Mouse (Mus musculus) MEL (cell line): Measurements from ENCODE around the gene Grik1. TPM values are rescaled to one million over a fixed set of nuclear protein-coding genes. Genes with fewer than 3 reads are reported as not detected.

Source experiments
- DNase-seq: peaks from one replicate; pipeline ENCODE4 v3.0.0; 2011; ENCODE audit warnings: low read depth, low spot score
- H3K27ac ChIP-seq: 2 replicates; pipeline ENCODE4 v1.5.1; 2012; ENCODE audit warnings: low read depth, mild to moderate bottlenecking, control low read depth, low read length, moderate library complexity; ENCODE audit not compliant: control insufficient read depth
- H3K27me3 ChIP-seq, 2 experiments: fragments of 150-350 bp in 1 of 2; sonication (generic) in 1 of 2; 2 replicates each; pipeline ENCODE4 v1.6.1; 2012; ENCODE audit warnings: low read length in 2 of 2, mild to moderate bottlenecking in 2 of 2, improper control_type of control experiment in 1 of 2, moderate library complexity in 1 of 2; ENCODE audit not compliant: insufficient read depth in 2 of 2, control insufficient read depth in 1 of 2
- H3K36me3 ChIP-seq, 2 experiments: 2 replicates each; pipeline ENCODE4 v1.6.1; 2012 to 2014; ENCODE audit warnings: low read length in 2 of 2, improper control_type of control experiment in 1 of 2, inconsistent platforms in 1 of 2, mild to moderate bottlenecking in 1 of 2; ENCODE audit not compliant: insufficient read depth in 2 of 2, control insufficient read depth in 1 of 2
- H3K4me1 ChIP-seq, 2 experiments: fragments of 150-350 bp in 1 of 2; sonication (generic) in 1 of 2; 2 replicates each; pipeline ENCODE4 v1.6.1; 2012; ENCODE audit warnings: low read length in 2 of 2, improper control_type of control experiment in 1 of 2, mild to moderate bottlenecking in 1 of 2; ENCODE audit not compliant: insufficient read depth in 2 of 2, control insufficient read depth in 1 of 2
- H3K4me3 ChIP-seq, 2 experiments: fragments of 150-350 bp in 1 of 2; sonication (generic) in 1 of 2; 2 replicates each; pipeline ENCODE4 v1.5.1; 2012; ENCODE audit warnings: low read depth in 2 of 2, low read length in 2 of 2, mild to moderate bottlenecking in 2 of 2, moderate library complexity in 2 of 2, control low read depth in 1 of 2, improper control_type of control experiment in 1 of 2; ENCODE audit not compliant: control insufficient read depth in 1 of 2, insufficient read depth in 1 of 2
- H3K79me2 ChIP-seq: 2 replicates; pipeline ENCODE4 v1.6.1; 2012; ENCODE audit warnings: mild to moderate bottlenecking, low read length, moderate library complexity; ENCODE audit not compliant: control insufficient read depth, poor library complexity, insufficient read depth
- H3K9ac ChIP-seq: 2 replicates; pipeline ENCODE4 v1.6.1; 2012; ENCODE audit warnings: low read depth, mild to moderate bottlenecking, control low read depth, low read length, moderate library complexity; ENCODE audit not compliant: control insufficient read depth, poor library complexity, severe bottlenecking
- H3K9me3 ChIP-seq: fragments of 150-350 bp; sonication (generic); replicated peaks from 2 replicates; pipeline ENCODE4 v1.6.1; 2012; ENCODE audit warnings: mild to moderate bottlenecking, low read length, improper control_type of control experiment, moderate library complexity; ENCODE audit not compliant: insufficient read depth
- BHLHE40 ChIP-seq: IDR thresholded peaks from 2 replicates; pipeline ENCODE4 v1.6.1; 2012; ENCODE audit warnings: low read depth, mild to moderate bottlenecking, inconsistent platforms, low read length, improper control_type of control experiment, borderline replicate concordance
- CHD1 ChIP-seq: IDR thresholded peaks from 2 replicates; pipeline ENCODE4 v1.6.1; 2012; ENCODE audit warnings: low read depth, mild to moderate bottlenecking, inconsistent platforms, low read length, improper control_type of control experiment
- CTCF ChIP-seq, 3 experiments: IDR thresholded peaks in 2 of 3; conservative IDR thresholded peaks in 1 of 3; 2 replicates each; pipeline ENCODE4 v1.5.1; 2011 to 2012; ENCODE audit warnings: low read length in 3 of 3, low read depth in 2 of 3, mild to moderate bottlenecking in 2 of 3, improper control_type of control experiment in 1 of 3, inconsistent platforms in 1 of 3, mixed read lengths in 1 of 3, moderate library complexity in 1 of 3; ENCODE audit not compliant: control insufficient read depth in 1 of 3, insufficient read depth in 1 of 3, poor library complexity in 1 of 3, severe bottlenecking in 1 of 3
- EP300 ChIP-seq, 2 experiments: IDR thresholded peaks; 2 replicates each; pipeline ENCODE4 v1.6.1; 2011; ENCODE audit warnings: improper control_type of control experiment in 2 of 2, low read length in 2 of 2, low read depth in 1 of 2, mild to moderate bottlenecking in 1 of 2
- MAZ ChIP-seq: IDR thresholded peaks from 2 replicates; pipeline ENCODE4 v1.6.1; 2012; ENCODE audit warnings: low read depth, mild to moderate bottlenecking, inconsistent platforms, low read length, improper control_type of control experiment
- MEF2A ChIP-seq: IDR thresholded peaks from 2 replicates; pipeline ENCODE4 v1.6.1; 2014; ENCODE audit warnings: low read depth, mild to moderate bottlenecking, inconsistent platforms, low read length, improper control_type of control experiment; ENCODE audit not compliant: poor library complexity, insufficient replicate concordance, severe bottlenecking; ENCODE audit errors: extremely low read depth
- MYC ChIP-seq: IDR thresholded peaks from 2 replicates; pipeline ENCODE4 v1.6.1; 2011; ENCODE audit warnings: low read depth, mild to moderate bottlenecking, low read length, improper control_type of control experiment, moderate library complexity
- NELFE ChIP-seq: IDR thresholded peaks from 2 replicates; pipeline ENCODE4 v1.6.1; 2011; ENCODE audit warnings: low read depth, low read length, improper control_type of control experiment
- POLR2AphosphoS2 ChIP-seq: IDR thresholded peaks from 2 replicates; pipeline ENCODE4 v1.6.1; 2011; ENCODE audit warnings: low read length, improper control_type of control experiment
- POLR2AphosphoS5 ChIP-seq: IDR thresholded peaks from 2 replicates; pipeline ENCODE4 v1.6.1; 2012; ENCODE audit warnings: low read depth, borderline replicate concordance, mild to moderate bottlenecking, inconsistent platforms, low read length, moderate library complexity, mixed read lengths
- RCOR1 ChIP-seq: IDR thresholded peaks from 2 replicates; pipeline ENCODE4 v1.6.1; 2012; ENCODE audit warnings: low read depth, mild to moderate bottlenecking, inconsistent platforms, low read length, improper control_type of control experiment
- SIN3A ChIP-seq: IDR thresholded peaks from 2 replicates; pipeline ENCODE4 v1.6.1; 2012; ENCODE audit warnings: low read length, improper control_type of control experiment, inconsistent platforms
- SMC3 ChIP-seq: IDR thresholded peaks from 2 replicates; pipeline ENCODE4 v1.6.1; 2011; ENCODE audit warnings: low read depth, low read length, improper control_type of control experiment
- TAL1 ChIP-seq: IDR thresholded peaks from 2 replicates; pipeline ENCODE4 v1.6.1; 2012; ENCODE audit warnings: mild to moderate bottlenecking, inconsistent platforms, low read length, moderate library complexity, mixed read lengths
- UBTF ChIP-seq: IDR thresholded peaks from 2 replicates; pipeline ENCODE4 v1.6.1; 2012; ENCODE audit warnings: low read depth, mild to moderate bottlenecking, inconsistent platforms, low read length, improper control_type of control experiment, moderate library complexity, borderline replicate concordance; ENCODE audit not compliant: insufficient read depth
- USF2 ChIP-seq, 2 experiments: IDR thresholded peaks; 2 replicates each; pipeline ENCODE4 v1.6.1; 2011 to 2012; ENCODE audit warnings: improper control_type of control experiment in 2 of 2, low read length in 2 of 2, borderline replicate concordance in 1 of 2, inconsistent platforms in 1 of 2, low read depth in 1 of 2, mild to moderate bottlenecking in 1 of 2; ENCODE audit not compliant: insufficient read depth in 1 of 2
- ZC3H11A ChIP-seq: IDR thresholded peaks from 2 replicates; pipeline ENCODE4 v1.6.1; 2012; ENCODE audit warnings: low read depth, mild to moderate bottlenecking, inconsistent platforms, low read length, improper control_type of control experiment
- ZKSCAN1 ChIP-seq: IDR thresholded peaks from 2 replicates; pipeline ENCODE4 v1.6.1; 2012; ENCODE audit warnings: low read depth, mild to moderate bottlenecking, inconsistent platforms, low read length, improper control_type of control experiment, moderate library complexity
- ZNF384 ChIP-seq: IDR thresholded peaks from 2 replicates; pipeline ENCODE4 v1.6.1; 2012; ENCODE audit warnings: low read depth, mild to moderate bottlenecking, inconsistent platforms, low read length, improper control_type of control experiment
- polyA plus RNA-seq, 2 experiments: library from polyadenylated mRNA; stranded (reverse) in 1 of 2; unstranded in 1 of 2; fragments of >175 nt in 1 of 2; fragments of >200 nt in 1 of 2; gene quantifications; 2 replicates each; pipeline versions ENCODE4 v1.2.1 to v1.2.4; 2012; ENCODE audit warnings: low replicate concordance in 2 of 2, low read depth in 1 of 2; ENCODE audit not compliant: insufficient read length in 2 of 2, insufficient read depth in 1 of 2, missing spikeins in 1 of 2
- total RNA-seq: library from RNA; depleted of rRNA; stranded (reverse); fragments of 300-350 nt; gene quantifications from 2 replicates; pipeline ENCODE4 v1.2.3, GENCODE M21; 2012

Grik1 gene
- total and polyA plus RNA-seq, 3 experiments, result not detected

DNA sequence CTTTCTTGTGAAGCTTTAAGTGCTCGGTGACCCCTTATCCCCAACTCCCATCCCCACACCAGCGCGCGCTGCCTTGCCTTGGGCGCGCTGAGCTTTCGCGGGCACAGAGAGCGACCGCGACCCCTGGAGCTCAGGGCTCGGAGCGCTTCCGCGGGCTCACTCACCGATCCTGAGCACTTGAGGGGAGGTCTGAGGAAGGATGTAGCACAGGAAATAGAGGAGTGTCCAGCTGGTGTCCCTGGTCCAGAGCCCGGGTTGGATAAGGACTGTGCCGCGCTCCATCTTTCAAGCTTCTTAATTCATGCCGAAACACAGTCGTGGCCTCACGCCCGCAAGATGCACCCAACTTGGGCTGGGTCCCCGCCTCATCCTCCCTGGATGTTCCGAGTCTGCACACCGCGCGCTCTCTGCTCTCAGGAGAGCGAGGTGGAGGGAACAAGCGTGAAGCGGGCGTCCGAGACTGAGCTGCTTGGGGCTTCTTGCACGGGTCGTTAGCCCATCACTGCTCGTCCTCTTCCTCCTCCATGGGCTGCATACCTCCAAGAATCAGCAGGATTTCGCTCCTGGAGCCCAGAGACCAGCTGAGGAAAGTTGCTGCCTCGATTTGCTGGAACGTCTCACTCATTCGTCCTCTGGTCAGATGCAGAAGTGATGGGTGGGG, 514 bp downstream of the Grik1 start:
- Histone ChIP-seq H3K36me3 (no peaks in the 10 kb centered on the region), H3K27ac (no peak overlapping the region), H3K4me1 (no peaks in the 10 kb centered on the region), H3K79me2 (no peaks in the 10 kb centered on the region), H3K27me3 (no peaks in the 10 kb centered on the region), H3K9me3 (no peaks in the 10 kb centered on the region), H3K4me3 (no peak overlapping the region), H3K9ac (no peak overlapping the region)
- TF ChIP-seq EP300 (IDR thresholded peaks at IDR 0.05; ENCODE audit: low read depth in 1 of 2, low read length in 2 of 2) (no peak), BHLHE40 (no peak), UBTF (no peak), TAL1 (no peak), MYC (no peak)
- DNase-seq, result no peak

GRCm38 (mm10) chr16:88258407-88258806, 31.7 kb downstream of the Grik1 start:
- no peaks in the 10 kb centered on the region for H3K4me1 ChIP-seq
- H3K36me3 ChIP-seq, result no peaks in the 10 kb centered on the region
- H3K27ac ChIP-seq, result no peak overlapping the region
- no peaks in the 10 kb centered on the region for H3K79me2 ChIP-seq
- no peaks in the 10 kb centered on the region for H3K9me3 ChIP-seq
- H3K9ac ChIP-seq, result no peak overlapping the region
- DNase-seq, result no peak
- no peak overlapping the region for H3K4me3 ChIP-seq
- H3K27me3 ChIP-seq, result no peaks in the 10 kb centered on the region
- TF ChIP-seq MAZ (no peak), RCOR1 (no peak), NELFE (no peak), ZKSCAN1 (no peak), USF2 (IDR thresholded peaks at IDR 0.05; ENCODE audit: borderline replicate concordance in 1 of 2, insufficient read depth in 1 of 2, low read depth in 1 of 2, low read length in 2 of 2) (no peak), SIN3A (no peak), POLR2AphosphoS5 (no peak), SMC3 (no peak), ZC3H11A (no peak), ZNF384 (no peak), CTCF (IDR thresholded peaks at IDR 0.05 in 2 of 3, conservative IDR thresholded peaks at IDR 0.05 in 1 of 3; ENCODE audit: control insufficient read depth in 1 of 3, insufficient read depth in 1 of 3, low read depth in 2 of 3, low read length in 3 of 3, poor library complexity in 1 of 3, severe bottlenecking in 1 of 3) (no peak), POLR2AphosphoS2 (no peak), TAL1 (no peak), MEF2A (no peak), CHD1 (no peak)
- TF ChIP-seq, all 39 proteins: peak for 0
